ENCODE assay signal across 35 mouse cellular contexts in genomic region chr5:68318979-68319378, GRCm38 (mm10).
"Had no signal": no experiment of that assay in that cellular context is flagged by ENCODE, and none has a peak within 500 bp of the region (broad histone marks: within the 10 kb centered on the region; RNA-seq: fewer than 3 reads in every experiment).

No protein-coding gene starts in this region.

- H3K27ac ChIP-seq: heart, adult 2 months; heart, embryonic 10.5 days; heart, embryonic 13.5 days; heart, embryonic 15.5 days; hindbrain, embryonic 10.5 days; hindbrain, embryonic 12.5 days; hindbrain, embryonic 13.5 days; hindbrain, embryonic 14.5 days; hindbrain, embryonic 15.5 days; hindbrain, postnatal 0 days; intestine, embryonic 15.5 days; kidney, embryonic 15.5 days; kidney, postnatal 0 days; layer of hippocampus, adult 2 months had no signal

- H3K9me3 ChIP-seq: heart, embryonic 10.5 days; heart, embryonic 12.5 days; heart, embryonic 13.5 days; heart, embryonic 15.5 days; hindbrain, embryonic 10.5 days; hindbrain, embryonic 12.5 days; hindbrain, embryonic 13.5 days; hindbrain, embryonic 15.5 days; intestine, embryonic 15.5 days; kidney, embryonic 15.5 days had no signal

- DNase-seq: heart, adult 2 months; heart, postnatal 10 days; heart, postnatal 14 days; heart, postnatal 36 days; heart, postnatal 4 days; kidney, adult 11 months; kidney, adult 18-20 months; kidney, adult 2 months; kidney, adult 8-10 months; kidney, adult 9 months; kidney, postnatal 10 days; kidney, postnatal 14 days; kidney, postnatal 25 days; kidney, postnatal 36 days; kidney, postnatal 4 days; layer of hippocampus, adult 9-11 months had no signal

- H3K9ac ChIP-seq: heart, embryonic 12.5 days; heart, embryonic 13.5 days; heart, embryonic 15.5 days; hindbrain, embryonic 12.5 days; hindbrain, embryonic 13.5 days; hindbrain, embryonic 14.5 days; hindbrain, embryonic 15.5 days; intestine, embryonic 15.5 days; kidney, embryonic 15.5 days had no signal

- H3K4me1 ChIP-seq: heart, embryonic 10.5 days; heart, embryonic 12.5 days; heart, embryonic 13.5 days; heart, embryonic 15.5 days; hindbrain, embryonic 10.5 days; hindbrain, embryonic 12.5 days; hindbrain, embryonic 13.5 days; hindbrain, embryonic 15.5 days; intestine, embryonic 15.5 days; kidney, embryonic 15.5 days had no signal

- H3K4me2 ChIP-seq: heart, embryonic 11.5 days; heart, embryonic 12.5 days; heart, embryonic 13.5 days; heart, embryonic 15.5 days; hindbrain, embryonic 12.5 days; hindbrain, embryonic 13.5 days; hindbrain, embryonic 14.5 days; hindbrain, embryonic 15.5 days; intestine, embryonic 15.5 days; kidney, embryonic 15.5 days had no signal

- H3K4me3 ChIP-seq: heart, adult 2 months; heart, embryonic 10.5 days; heart, embryonic 12.5 days; heart, embryonic 13.5 days; heart, embryonic 15.5 days; hindbrain, embryonic 10.5 days; hindbrain, embryonic 12.5 days; hindbrain, embryonic 13.5 days; hindbrain, embryonic 15.5 days; intestine, embryonic 15.5 days; kidney, embryonic 15.5 days; layer of hippocampus, adult 2 months had no signal

- H3K36me3 ChIP-seq: heart, embryonic 10.5 days; heart, embryonic 12.5 days; heart, embryonic 13.5 days; heart, embryonic 15.5 days; hindbrain, embryonic 10.5 days; hindbrain, embryonic 12.5 days; hindbrain, embryonic 13.5 days; hindbrain, embryonic 15.5 days; intestine, embryonic 15.5 days; kidney, embryonic 15.5 days had no signal

- ATAC-seq: hindbrain, embryonic 16.5 days; hindbrain, postnatal 0 days; inflammation-experienced regulatory T-cells, adult 6 months; intestine, embryonic 15.5 days; intestine, embryonic 16.5 days; intestine, postnatal 0 days had no signal

- H3K27me3 ChIP-seq: heart, embryonic 12.5 days; heart, embryonic 13.5 days; heart, embryonic 15.5 days; hindbrain, embryonic 12.5 days; hindbrain, embryonic 13.5 days; hindbrain, embryonic 15.5 days; intestine, embryonic 15.5 days; kidney, embryonic 15.5 days had no signal
